Mouse (Mus musculus) spleen, adult 10 weeks (tissue): Measurements from ENCODE around the gene AF067061. TPM values are rescaled to one million over a fixed set of nuclear protein-coding genes. Genes with fewer than 3 reads are reported as not detected.

Experiments used
- polyA plus RNA-seq: library from polyadenylated mRNA; stranded (reverse); fragments of 350-450 nt; fragmentation: Illumina TruSeq; extraction: RNeasy Lipid Tissue Mini Kit (QIAGEN cat#74804); gene quantifications from one replicate; pipeline ENCODE4 v1.2.3, GENCODE M21; 2015; ENCODE audit warnings: low replicate concordance; ENCODE audit not compliant: insufficient read depth

AF067061 gene
- polyA plus RNA-seq: 5.5 TPM

GRCm38 (mm10) chr13:120262870-120263269 lies at the start of gene AF067061:
AF067061 (plus strand) TSS chr13:120263114.

GRCm38 (mm10) chr13:120215847-120216246 lies 47.1 kb upstream of the AF067061 start, which contains the start of gene Gm21762:
Gm21762 (minus strand) TSS chr13:120215947.

GRCm38 (mm10) chr13:120238811-120239210 lies 24.1 kb upstream of the AF067061 start, which contains the start of gene Gm21731:
Gm21731 (plus strand) TSS chr13:120239111.

GRCm38 (mm10) chr13:120299991-120300442 lies 37.1 kb downstream of the AF067061 start, which contains the start of gene BC147527:
BC147527 (plus strand) TSS chr13:120300392.

Other genes with a start within 250 kb of the AF067061 start
- not detected for gene Gm36079, start 236.1 kb upstream of the AF067061 start, polyA plus RNA-seq
- gene Gm21188, start 210.9 kb upstream of the AF067061 start, polyA plus RNA-seq: 16.9 TPM
- not detected for gene Gm20767, start 122.9 kb upstream of the AF067061 start, polyA plus RNA-seq
- gene Gm21818, start 90.7 kb upstream of the AF067061 start, polyA plus RNA-seq: not detected
- 23.8 TPM for gene Gm21762, start 47.2 kb upstream of the AF067061 start, polyA plus RNA-seq
- not detected for gene Gm21731, start 24.0 kb upstream of the AF067061 start, polyA plus RNA-seq
- gene BC147527, start 37.3 kb downstream of the AF067061 start, polyA plus RNA-seq: 49.3 TPM
- not detected for gene Tcstv3, start 53.8 kb downstream of the AF067061 start, polyA plus RNA-seq